Mouse (Mus musculus) layer of hippocampus, postnatal 25 days (tissue): ENCODE measurements around the gene Akr1c19. TPM values are rescaled to one million over a fixed set of nuclear protein-coding genes. Genes with fewer than 3 reads are reported as not detected.
"Not testable (repeated sequence)": the region's sequence is repeated elsewhere in the genome, so short reads cannot be mapped to it uniquely, and the experiment has no call there.

Experiments
- DNase-seq, 2 experiments: peaks; one replicate each; pipeline ENCODE4 v3.0.0; 2022; ENCODE audit warnings: mixed read lengths in 2 of 2, low spot score in 1 of 2; ENCODE audit errors: extremely low spot score in 1 of 2
- total RNA-seq, 2 experiments: library from RNA; stranded (reverse); gene quantifications; 2 replicates each; pipeline ENCODE4 v1.2.3; 2021

The Akr1c19 gene
- total RNA-seq, 2 experiments from 2014 or later, result not detected

- DNase-seq, result no peak
Observed at GRCm38 (mm10) chr13:4265047-4265446, 36.5 kb downstream of the Akr1c19 start.

GRCm38 (mm10) chr13:4265455-4265854, 37.0 kb downstream of the Akr1c19 start:
- DNase-seq, result not testable (repeated sequence)

DNA sequence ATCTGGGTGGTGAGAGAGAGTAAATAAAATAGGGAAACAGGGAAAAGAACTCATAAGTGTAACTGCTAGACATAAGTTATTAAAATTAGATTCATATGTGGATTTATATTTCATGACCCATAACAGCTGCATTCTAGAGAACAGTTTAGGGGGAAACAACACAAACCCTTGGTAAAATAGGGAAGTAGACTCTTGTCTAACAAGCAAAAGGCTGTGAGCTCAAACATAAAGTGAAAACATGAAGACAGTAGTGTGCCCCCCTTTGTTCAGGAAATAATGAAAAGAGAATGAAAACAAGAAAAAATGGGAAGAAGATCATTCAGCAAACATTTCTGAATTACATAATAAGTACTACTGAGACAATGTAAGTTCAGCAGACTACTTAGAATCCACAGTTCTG, 42.4 kb downstream of the Akr1c19 start:
- DNase-seq, result no peak

GRCm38 (mm10) chr13:4277526-4277925, 49.0 kb downstream of the Akr1c19 start:
- DNase-seq, result no peak

DNA sequence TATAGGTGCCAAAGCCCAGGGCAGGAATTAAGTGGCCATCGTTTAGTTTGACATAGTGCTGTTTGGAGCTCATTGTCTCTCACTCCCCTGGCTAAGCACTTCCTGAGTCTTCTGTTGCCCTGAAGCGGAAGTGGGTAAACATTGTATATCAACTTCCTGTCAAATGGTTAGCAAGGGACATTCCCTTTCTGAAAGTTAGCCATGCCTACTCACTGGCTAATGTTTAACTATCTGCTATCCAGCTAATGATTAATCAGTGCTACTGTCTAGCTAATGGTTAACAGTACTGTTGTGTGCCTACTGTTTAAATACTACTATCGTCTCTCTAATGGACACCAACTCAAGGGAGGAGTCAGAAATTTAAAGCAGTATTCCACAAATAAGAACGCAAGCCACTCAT, 50.8 kb downstream of the Akr1c19 start, which contains the start of gene Akr1c12:
Gene Akr1c12 (minus strand): TSS at position 150 of the 400 bp plus-strand sequence.
- DNase-seq, result no peak

- DNase-seq, result peak in 1 of 2 experiments; percentile 27
Observed at GRCm38 (mm10) chr13:4281471-4282412, 53.2 kb downstream of the Akr1c19 start.

DNA sequence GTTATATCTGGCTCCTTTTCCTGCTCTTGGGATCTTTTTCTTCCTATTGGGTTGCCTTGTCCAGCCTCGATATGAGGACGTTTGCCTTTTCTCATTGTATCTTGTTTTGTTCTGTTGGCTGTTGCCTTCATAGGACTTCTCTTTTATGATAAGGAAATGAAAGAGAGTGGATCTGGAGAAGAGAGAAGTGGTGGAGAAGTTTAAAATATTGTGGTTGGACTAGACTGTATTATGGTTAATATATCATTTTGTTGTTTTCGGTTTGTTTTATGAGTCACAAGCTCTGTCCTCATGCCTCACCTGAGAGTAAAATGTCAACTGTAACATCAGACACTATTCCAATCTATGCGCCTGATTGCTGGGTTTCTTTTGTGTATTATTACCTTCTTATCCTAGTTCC, 68.5 kb downstream of the Akr1c19 start:
- DNase-seq, result no peak

Other genes with a start within 250 kb of the Akr1c19 start
- gene Akr1c14, start 179.7 kb upstream of the Akr1c19 start, total RNA-seq, result 1 to 10 TPM; 1.1 TPM
- 1 to 10 TPM; 2.9 to 3.4 TPM for gene Akr1c18, start 78.0 kb upstream of the Akr1c19 start, total RNA-seq
- not detected for gene Akr1c13, start 37.5 kb upstream of the Akr1c19 start, total RNA-seq
- gene Akr1c12, start 50.7 kb downstream of the Akr1c19 start, total RNA-seq, result not detected
- not detected for gene Akr1c6, start 205.6 kb downstream of the Akr1c19 start, total RNA-seq